Mouse (Mus musculus) megakaryocyte, embryonic 14.5 days (primary cell): ENCODE measurements at regions not wholly inside any gene's neighbourhood (a gene's known extent, or its start where the extent isn't known, plus 50 kb on each side); places are given as distances from the start of the nearest gene placed in this dataset.

ENCODE experiments used
- H3K27me3 ChIP-seq: replicated peaks from 2 replicates; pipeline ENCODE3; 2012; ENCODE audit warnings: inconsistent platforms
- H3K36me3 ChIP-seq: replicated peaks from 2 replicates; pipeline ENCODE3; 2012; ENCODE audit warnings: low read length, inconsistent platforms, mixed read lengths
- H3K4me1 ChIP-seq: 2 replicates; pipeline ENCODE4 v1.6.1; 2012; ENCODE audit warnings: inconsistent platforms
- H3K4me3 ChIP-seq: replicated peaks from 2 replicates; pipeline ENCODE3; 2012; ENCODE audit warnings: moderate library complexity, mild to moderate bottlenecking, inconsistent platforms
- H3K9me3 ChIP-seq: 2 replicates; pipeline ENCODE4 v1.6.1; 2012; ENCODE audit warnings: inconsistent platforms
- FLI1 ChIP-seq: IDR thresholded peaks from 2 replicates; pipeline ENCODE4 v1.6.1; 2012; ENCODE audit warnings: low read length, inconsistent platforms, mixed read lengths
- GATA1 ChIP-seq: IDR thresholded peaks from 3 replicates; pipeline ENCODE4 v1.6.1; 2012; ENCODE audit warnings: mixed read lengths, low read length, inconsistent platforms, borderline replicate concordance

DNA sequence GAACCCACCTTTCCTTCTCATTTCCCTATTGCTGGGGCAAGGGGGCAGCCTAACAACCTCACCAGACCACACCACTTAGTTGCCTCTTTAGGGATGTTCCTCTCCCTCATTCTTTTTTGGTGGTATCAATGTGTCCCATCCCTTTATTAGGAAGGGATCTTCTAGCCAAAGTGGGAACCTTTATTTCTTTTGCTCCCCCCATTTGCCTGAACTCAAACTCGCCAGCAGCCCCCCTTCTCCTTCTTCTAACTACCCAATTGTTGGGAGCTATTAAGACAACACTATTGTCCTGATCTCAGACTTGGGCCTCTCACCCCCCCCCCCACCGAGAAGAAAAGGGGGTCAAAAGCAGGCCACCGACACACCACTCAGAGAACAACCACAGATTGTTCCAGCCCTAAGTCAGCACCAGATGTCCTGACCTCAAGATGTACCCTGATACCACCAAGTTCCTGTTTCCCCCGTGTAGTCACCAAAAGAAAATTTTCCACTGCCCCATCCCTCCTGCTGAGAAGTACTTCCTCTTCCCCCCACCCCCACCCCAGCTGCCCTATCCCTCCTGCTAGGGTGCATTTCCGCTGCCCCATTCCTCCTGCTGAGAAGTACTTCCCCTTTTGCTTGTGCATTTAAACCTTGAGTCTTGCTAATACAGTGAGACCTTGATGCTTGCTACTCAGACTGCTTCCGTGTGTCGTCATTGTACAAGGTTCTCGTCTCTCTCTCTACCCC is 84.4 kb downstream of the Tmem17 start:
- Histone ChIP-seq H3K4me1 (no peaks in the 10 kb centered on the region), H3K27me3 (no peaks in the 10 kb centered on the region), H3K36me3 (no peaks in the 10 kb centered on the region), H3K9me3 (peaks cover 11% of the 10 kb centered on the region), H3K4me3 (no peak overlapping the region)
- TF ChIP-seq GATA1 (no peak), FLI1 (no peak)

DNA sequence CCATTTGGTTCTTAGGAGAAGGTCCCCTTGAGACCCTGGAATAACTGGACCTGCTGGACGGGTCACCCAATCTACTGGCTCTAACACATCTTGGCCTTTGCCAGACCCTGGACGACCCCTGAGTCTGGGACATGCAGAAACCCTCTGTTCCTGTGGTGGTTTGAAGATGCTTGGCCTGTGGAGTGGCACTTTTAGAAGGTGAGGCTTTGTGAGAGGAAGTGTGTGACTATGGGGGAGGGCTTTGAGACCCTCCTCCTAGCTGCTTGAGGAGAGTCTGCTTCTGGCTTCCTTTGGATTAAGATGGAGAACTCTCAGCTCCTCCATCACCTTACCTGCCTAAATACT is 84.9 kb downstream of the Tmem17 start:
- H3K4me1 ChIP-seq: no peaks in the 10 kb centered on the region
- no peak for TF ChIP-seq FLI1
- TF ChIP-seq GATA1: no peak
- peaks cover 11% of the 10 kb centered on the region for H3K9me3 ChIP-seq
- H3K27me3 ChIP-seq: no peaks in the 10 kb centered on the region
- H3K4me3 ChIP-seq: no peak overlapping the region
- no peaks in the 10 kb centered on the region for H3K36me3 ChIP-seq

DNA sequence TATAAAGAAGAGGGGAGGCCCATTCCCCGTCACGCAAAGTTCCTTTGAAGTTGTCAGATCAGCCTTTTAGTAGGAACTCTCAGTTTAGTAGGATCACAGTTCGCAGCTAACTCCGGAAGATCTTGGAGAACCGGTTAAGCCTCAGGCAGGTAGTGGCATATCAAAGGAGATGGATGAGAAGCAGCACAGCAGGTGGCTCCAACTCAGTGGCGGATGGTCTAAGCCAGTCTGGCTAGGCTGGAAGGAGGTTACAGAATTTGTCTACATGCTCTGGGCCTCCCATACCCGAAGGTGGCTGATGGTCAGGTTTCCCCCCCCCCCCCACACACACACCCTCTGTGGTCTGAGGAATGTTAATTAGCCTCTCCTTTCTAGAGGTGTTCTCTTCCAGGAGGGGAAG is 88.5 kb downstream of the Tmem17 start:
- H3K36me3 ChIP-seq: no peaks in the 10 kb centered on the region
- TF ChIP-seq GATA1 (no peak), FLI1 (no peak)
- peaks cover 2% of the 10 kb centered on the region for H3K27me3 ChIP-seq
- peaks cover 8% of the 10 kb centered on the region for H3K9me3 ChIP-seq
- no peak overlapping the region for H3K4me3 ChIP-seq
- no peaks in the 10 kb centered on the region for H3K4me1 ChIP-seq

DNA sequence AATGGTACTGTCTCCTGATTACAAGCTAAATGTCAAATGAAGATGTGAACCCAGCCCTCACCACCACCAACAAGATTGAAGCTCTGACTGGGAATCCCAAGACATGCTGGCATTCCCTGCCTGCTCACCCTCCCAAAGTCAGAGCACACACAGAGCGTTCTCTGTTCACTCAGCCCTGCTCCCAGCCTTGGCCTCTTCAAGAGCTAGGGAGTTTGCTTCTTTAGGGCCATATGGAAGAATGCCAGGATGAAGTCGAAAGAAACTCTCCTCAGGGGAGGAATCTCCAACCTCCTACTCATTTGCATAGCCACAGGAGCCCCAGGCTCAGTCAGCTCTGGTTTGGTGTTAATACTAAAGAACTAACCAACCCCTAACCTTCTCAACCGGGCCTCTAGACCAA is 90.1 kb downstream of the Tmem17 start:
- TF ChIP-seq FLI1 (no peak), GATA1 (no peak)
- Histone ChIP-seq H3K9me3 (peaks cover 2% of the 10 kb centered on the region; the same call in 1 of the 2 replicates), H3K4me1 (no peaks in the 10 kb centered on the region), H3K36me3 (no peaks in the 10 kb centered on the region), H3K27me3 (peaks cover 4% of the 10 kb centered on the region), H3K4me3 (no peak overlapping the region)

DNA sequence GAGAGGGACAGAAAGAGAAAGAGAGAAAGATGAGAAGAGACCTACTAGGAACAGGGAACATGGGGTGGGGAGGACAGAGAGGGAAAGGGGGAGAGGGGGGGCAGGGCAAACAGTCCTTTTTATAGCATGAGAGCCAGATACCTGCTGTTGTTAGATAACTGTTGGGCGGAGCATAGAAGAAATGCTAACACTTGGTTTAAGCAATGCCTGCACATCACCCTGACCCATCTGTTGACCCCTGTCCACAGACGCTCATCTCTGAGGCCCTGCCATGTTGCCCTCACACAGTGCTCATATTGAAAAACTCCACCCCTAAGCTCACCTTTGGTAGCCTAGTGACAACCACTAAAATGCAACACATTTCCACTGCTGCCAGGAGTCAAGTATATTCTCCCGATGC is 90.7 kb downstream of the Tmem17 start:
- Histone ChIP-seq H3K9me3 (no peaks in the 10 kb centered on the region), H3K4me3 (no peak overlapping the region), H3K27me3 (peaks cover 4% of the 10 kb centered on the region), H3K36me3 (no peaks in the 10 kb centered on the region), H3K4me1 (no peaks in the 10 kb centered on the region)
- TF ChIP-seq FLI1 (no peak), GATA1 (no peak)

DNA sequence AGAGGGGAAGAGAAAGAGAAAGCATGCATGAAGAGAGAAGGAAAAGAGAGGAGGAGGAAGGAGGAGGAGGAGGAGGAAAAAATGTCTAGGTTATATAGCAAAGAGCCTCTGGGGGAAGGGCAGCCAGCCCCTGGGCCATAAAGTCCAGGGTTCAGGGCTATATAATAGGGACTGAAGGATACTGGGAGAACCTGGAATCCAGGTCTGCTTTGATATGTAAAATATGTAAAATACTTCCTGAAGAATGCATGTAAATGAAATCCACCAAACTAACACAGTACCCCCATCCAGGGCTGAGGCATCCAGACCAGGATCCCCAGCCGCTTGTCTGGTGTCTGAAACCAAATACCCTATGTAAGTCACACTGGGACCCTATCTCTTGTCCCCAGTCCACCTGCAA is 91.5 kb downstream of the Tmem17 start:
- H3K36me3 ChIP-seq: no peaks in the 10 kb centered on the region
- H3K9me3 ChIP-seq: no peaks in the 10 kb centered on the region
- peaks cover 4% of the 10 kb centered on the region for H3K27me3 ChIP-seq
- no peak overlapping the region for H3K4me3 ChIP-seq
- H3K4me1 ChIP-seq: no peaks in the 10 kb centered on the region
- no peak for TF ChIP-seq FLI1

DNA sequence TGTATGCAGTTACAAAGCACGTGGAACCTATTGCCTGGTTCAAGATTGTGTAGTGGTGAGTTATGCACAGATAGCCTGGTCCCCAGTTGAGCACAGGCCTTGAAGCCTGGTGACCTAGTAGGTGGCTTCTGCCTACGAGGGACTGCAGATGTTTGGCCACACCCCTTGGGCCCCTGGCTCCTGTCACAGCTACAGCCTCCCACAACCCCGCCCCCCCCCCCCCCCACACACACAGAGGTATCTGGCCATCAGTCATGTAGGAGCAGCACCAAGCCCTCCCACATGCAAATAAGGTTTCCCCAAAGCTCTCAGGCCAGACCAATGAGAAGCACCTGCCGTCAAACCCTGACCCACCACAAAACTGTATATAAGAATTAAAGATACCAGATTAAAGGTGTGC is 94.5 kb downstream of the Tmem17 start:
- Histone ChIP-seq H3K4me3 (no peak overlapping the region), H3K36me3 (no peaks in the 10 kb centered on the region), H3K27me3 (peaks cover 22% of the 10 kb centered on the region), H3K9me3 (no peaks in the 10 kb centered on the region), H3K4me1 (peaks cover 5% of the 10 kb centered on the region; the same call in 1 of the 2 replicates)
- TF ChIP-seq GATA1 (no peak), FLI1 (no peak)

DNA sequence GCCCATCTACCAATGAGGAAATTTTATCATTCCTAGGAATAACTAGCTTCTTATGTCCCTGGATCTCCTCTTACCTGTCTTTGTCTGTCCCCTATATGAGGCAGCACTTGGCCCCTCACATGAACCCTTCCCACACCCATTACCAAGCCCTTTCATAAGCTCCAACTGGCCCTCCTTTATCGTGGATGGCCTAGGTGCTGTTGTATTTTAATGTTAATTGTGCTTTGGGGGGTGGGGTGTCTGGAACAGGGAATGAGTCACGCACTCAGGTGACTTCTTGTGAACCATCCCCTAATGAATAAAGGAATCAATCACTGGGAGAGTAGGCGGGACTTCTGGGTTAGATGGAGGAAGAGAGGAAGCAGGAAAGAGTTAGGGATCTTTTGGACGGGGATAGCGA is 95.8 kb downstream of the Tmem17 start:
- Histone ChIP-seq H3K36me3 (no peaks in the 10 kb centered on the region), H3K9me3 (no peaks in the 10 kb centered on the region), H3K27me3 (peaks cover 26% of the 10 kb centered on the region), H3K4me3 (no peak overlapping the region), H3K4me1 (peaks cover 5% of the 10 kb centered on the region; the same call in 1 of the 2 replicates)
- TF ChIP-seq GATA1 (no peak), FLI1 (no peak)

DNA sequence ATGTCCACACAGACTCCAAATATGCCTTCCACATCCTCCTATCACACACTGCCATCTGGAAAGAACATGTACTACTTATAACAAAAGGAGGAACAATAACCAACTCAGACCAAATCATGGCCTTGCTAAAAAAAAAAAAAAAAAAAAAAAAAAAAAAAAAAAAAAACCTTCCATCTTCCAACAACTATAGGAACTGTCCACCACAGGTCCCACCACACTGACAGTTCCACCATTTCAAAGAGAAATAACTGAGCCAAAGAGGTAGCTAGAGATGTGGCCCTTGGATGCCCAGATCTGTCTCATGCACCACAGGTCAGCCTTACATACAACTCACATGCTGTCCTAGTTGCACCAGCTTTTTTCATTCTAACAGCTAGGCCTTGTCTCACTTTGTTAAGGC is 97.1 kb downstream of the Tmem17 start:
- Histone ChIP-seq H3K36me3 (no peaks in the 10 kb centered on the region), H3K9me3 (peaks cover 7% of the 10 kb centered on the region; the same call in 1 of the 2 replicates), H3K4me3 (no peak overlapping the region), H3K27me3 (peaks cover 26% of the 10 kb centered on the region), H3K4me1 (peaks cover 5% of the 10 kb centered on the region; the same call in 1 of the 2 replicates)
- TF ChIP-seq FLI1 (no peak), GATA1 (no peak)

DNA sequence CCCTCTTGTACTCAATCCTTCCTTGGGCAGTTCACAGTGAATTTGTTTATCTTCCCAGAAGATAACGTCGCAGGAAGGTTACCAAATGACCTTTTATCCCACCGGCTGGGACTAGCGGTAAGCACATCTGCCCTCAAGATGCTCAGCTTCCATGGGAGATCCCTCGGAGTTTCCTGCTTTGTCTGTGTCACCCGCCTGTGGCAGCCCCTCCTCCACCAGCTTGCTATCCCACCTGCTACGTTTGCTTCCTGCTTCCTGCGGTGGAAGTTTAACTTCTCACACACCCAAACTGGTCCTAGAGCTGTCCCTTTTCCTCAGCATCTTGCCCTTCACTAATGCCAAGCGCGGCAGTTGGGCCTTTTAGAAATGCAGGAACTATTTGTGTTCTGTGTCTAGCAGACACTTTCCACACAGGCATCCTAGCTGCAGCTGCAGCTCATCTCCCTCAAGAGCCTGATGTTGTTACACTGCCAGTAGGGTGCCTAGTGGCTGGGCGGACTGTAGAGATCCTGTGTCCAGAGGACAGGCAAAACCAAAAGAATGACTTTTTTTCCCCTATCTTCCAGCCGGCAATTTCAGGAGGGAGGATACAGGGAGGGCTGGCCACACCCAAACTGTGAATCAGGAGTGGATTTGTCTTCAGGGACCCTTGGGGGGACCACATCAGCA is 98.7 kb downstream of the Tmem17 start:
- TF ChIP-seq GATA1 (no peak), FLI1 (no peak)
- Histone ChIP-seq H3K4me3 (no peak overlapping the region), H3K36me3 (no peaks in the 10 kb centered on the region), H3K4me1 (peaks cover 5% of the 10 kb centered on the region; the same call in 1 of the 2 replicates), H3K9me3 (peaks cover 7% of the 10 kb centered on the region; the same call in 1 of the 2 replicates), H3K27me3 (peaks cover 25% of the 10 kb centered on the region)
